Mouse (Mus musculus) bone marrow macrophage, adult 2 months (primary cell): ENCODE measurements around the gene Kctd21. TPM values are rescaled to one million over a fixed set of nuclear protein-coding genes. Genes with fewer than 3 reads are reported as not detected.

Experiments used
- H3K27ac ChIP-seq: 2 replicates; pipeline ENCODE4 v1.5.1; 2012; ENCODE audit warnings: low read depth, low read length; ENCODE audit not compliant: insufficient read depth
- H3K4me1 ChIP-seq: 2 replicates; pipeline ENCODE4 v1.6.1; 2012; ENCODE audit warnings: low read length; ENCODE audit not compliant: control insufficient read depth, insufficient read depth
- H3K4me3 ChIP-seq: 2 replicates; pipeline ENCODE4 v1.5.1; 2012; ENCODE audit warnings: mild to moderate bottlenecking, low read length, moderate library complexity; ENCODE audit not compliant: insufficient read depth
- CTCF ChIP-seq: IDR thresholded peaks from 2 replicates; pipeline ENCODE4 v1.5.1; 2012; ENCODE audit warnings: low read depth, mild to moderate bottlenecking, low read length, moderate library complexity
- POLR2A ChIP-seq: IDR thresholded peaks from 2 replicates; pipeline ENCODE4 v1.6.1; 2012; ENCODE audit warnings: mild to moderate bottlenecking, low read depth, low read length, borderline replicate concordance
- polyA plus RNA-seq: library from polyadenylated mRNA; stranded (reverse); fragments of >200 nt; gene quantifications from 2 replicates; pipeline ENCODE4 v1.2.4, GENCODE M21; 2012; ENCODE audit not compliant: missing spikeins, insufficient read depth, insufficient read length

The Kctd21 gene
- polyA plus RNA-seq, 1 experiment: 16.3 TPM

GRCm38 (mm10) chr7:97394375-97394774, 62.2 kb downstream of the Kctd21 start:
- H3K27ac ChIP-seq: no peak overlapping the region
- no peak overlapping the region for H3K4me3 ChIP-seq

GRCm38 (mm10) chr7:97398943-97399342, 66.8 kb downstream of the Kctd21 start:
- Histone ChIP-seq H3K4me3 (no peak overlapping the region), H3K4me1 (peaks cover 14% of the 10 kb centered on the region), H3K27ac (no peak overlapping the region)
- TF ChIP-seq CTCF: no peak
- no peak for TF ChIP-seq POLR2A

More at GRCm38 (mm10) chr7:97394375-97394774, 62.2 kb downstream of the Kctd21 start:
- TF ChIP-seq POLR2A (no peak), CTCF (no peak)
- H3K4me1 ChIP-seq: peaks cover 2% of the 10 kb centered on the region; the same call in 1 of the 2 replicates

Other genes with a start within 250 kb of the Kctd21 start
- gene Usp35, start 307 bp upstream of the Kctd21 start, polyA plus RNA-seq: 33.3 and 39.6 TPM in 2 replicates
- gene Alg8, start 39.3 kb downstream of the Kctd21 start, polyA plus RNA-seq: 33.4 and 35.1 TPM in 2 replicates
- gene Ndufc2, start 67.7 kb downstream of the Kctd21 start, polyA plus RNA-seq: 159 and 174 TPM in 2 replicates
- not detected in 2 replicates for gene Thrsp, start 85.4 kb downstream of the Kctd21 start, polyA plus RNA-seq
- not detected in 2 replicates for gene Kctd14, start 119.0 kb downstream of the Kctd21 start, polyA plus RNA-seq
- gene Ints4, start 148.6 kb downstream of the Kctd21 start, polyA plus RNA-seq: 17.6 and 18.0 TPM in 2 replicates
- 15.9 and 20.6 TPM in 2 replicates for gene Aamdc, start 247.2 kb downstream of the Kctd21 start, polyA plus RNA-seq
- 23.1 and 31.4 TPM in 2 replicates for gene Rsf1, start 247.6 kb downstream of the Kctd21 start, polyA plus RNA-seq